Comparison of ENCODE assay signal across 18 mouse cellular contexts in genomic region chr10:76289936-76290671, GRCm38 (mm10). TPM values are rescaled to one million over a fixed set of nuclear protein-coding genes. Genes with fewer than 3 reads are reported as not detected.
"Had no signal": no experiment of that assay in that cellular context is flagged by ENCODE, and none has a peak within 500 bp of the region (broad histone marks: within the 10 kb centered on the region; RNA-seq: fewer than 3 reads in every experiment).

No protein-coding gene starts in this region.

- H3K4me3 ChIP-seq: left cerebral cortex, adult 2 months; liver, embryonic 13.5 days; megakaryocyte, embryonic 14.5 days; stomach, embryonic 15.5 days had no signal

- DNase-seq: kidney, adult 18-20 months; kidney, adult 9 months; kidney, postnatal 14 days; kidney, postnatal 4 days; layer of hippocampus, postnatal 36 days; liver, embryonic 13.5 days; lung, adult 2 months; lung, postnatal 36 days; midbrain, embryonic 14.5 days; right cerebral cortex, postnatal 14 days; right cerebral cortex, postnatal 4 days; thymus, adult 2 months; thymus, postnatal 14 days; thymus, postnatal 4 days had no signal

- H3K27ac ChIP-seq: left cerebral cortex, adult 2 months; liver, embryonic 13.5 days; stomach, embryonic 15.5 days had no signal

- H3K27me3 ChIP-seq: liver, embryonic 13.5 days; megakaryocyte, embryonic 14.5 days; stomach, embryonic 15.5 days had no signal

- H3K4me1 ChIP-seq: liver, embryonic 13.5 days; stomach, embryonic 15.5 days had no signal

RNA-seq across cellular contexts. Expression of gene S100b, which starts 36.5 kb away (rescaled TPM):
- polyA plus RNA-seq: liver, adult 2 months; liver, embryonic 13.5 days had no signal
